Comparison of ENCODE assay signal across 18 mouse cellular contexts in genomic region chr7:123217448-123218354, GRCm38 (mm10). TPM values are rescaled to one million over a fixed set of nuclear protein-coding genes. Genes with fewer than 3 reads are reported as not detected.
DNase-seq lines count a peak whose midpoint lies in the region; ATAC-seq and TF ChIP-seq lines count a peak whose summit lies in the region.
"Had no signal": no experiment of that assay in that cellular context is flagged by ENCODE, and none has a peak within 500 bp of the region (broad histone marks: within the 10 kb centered on the region; RNA-seq: fewer than 3 reads in every experiment).

No protein-coding gene starts in this region.

- no peak overlapping the region for H3K4me3 ChIP-seq in kidney, embryonic 14.5 days (ENCODE audit: low read length)
- no peak overlapping the region for H3K4me3 ChIP-seq in ES-Bruce4 (ENCODE audit: low read depth, low read length)
- H3K4me3 ChIP-seq: embryonic facial prominence, embryonic 12.5 days; erythroblast, embryonic 14.5 days; forebrain, embryonic 15.5 days; heart, embryonic 13.5 days; limb, embryonic 15.5 days had no signal

- no peak overlapping the region for H3K27ac ChIP-seq in kidney, embryonic 14.5 days (ENCODE audit: low read depth, low read length)
- peak overlapping the region; percentile 80 for H3K27ac ChIP-seq in ES-Bruce4 (ENCODE audit: insufficient read depth, low read length)
- H3K27ac ChIP-seq: embryonic facial prominence, embryonic 12.5 days; forebrain, embryonic 15.5 days; heart, embryonic 13.5 days; limb, embryonic 15.5 days had no signal

- H3K36me3 ChIP-seq in kidney, embryonic 14.5 days (ENCODE audit: control insufficient read depth, insufficient read depth, low read length): no peaks in the 10 kb centered on the region
- no peaks in the 10 kb centered on the region for H3K36me3 ChIP-seq in ES-Bruce4 (ENCODE audit: control insufficient read depth, insufficient read depth, low read length, poor library complexity, severe bottlenecking)
- H3K36me3 ChIP-seq: embryonic facial prominence, embryonic 12.5 days; forebrain, embryonic 15.5 days; heart, embryonic 13.5 days; limb, embryonic 15.5 days had no signal

- peak; percentile 44 for DNase-seq in kidney, adult 18-20 months
- peak; percentile 25 for DNase-seq in kidney, postnatal 10 days
- DNase-seq in gastrocnemius, postnatal 4 days (ENCODE audit: low spot score in 2 of 2): no peak
- no peak for DNase-seq in adrenal gland, postnatal 25 days
- no peak for DNase-seq in adrenal gland, postnatal 4 days (ENCODE audit: low spot score in 2 of 2)
- DNase-seq: adrenal gland, postnatal 14 days; heart, postnatal 36 days; lung, postnatal 10 days; thymus, adult 2 months had no signal

- peaks cover 12% of the 10 kb centered on the region for H3K4me1 ChIP-seq in kidney, embryonic 14.5 days (ENCODE audit: control insufficient read depth, insufficient read depth, low read length)
- H3K4me1 ChIP-seq in ES-Bruce4 (ENCODE audit: control insufficient read depth, insufficient read depth, low read length): peaks cover 13% of the 10 kb centered on the region
- H3K4me1 ChIP-seq: forebrain, embryonic 15.5 days had no signal

- TF ChIP-seq EP300 in ES-Bruce4 (IDR thresholded peaks at IDR 0.05; ENCODE audit: insufficient read depth, low read depth, low read length): no peak

- no peak overlapping the region for H3K9ac ChIP-seq in kidney, embryonic 14.5 days (ENCODE audit: low read depth, low read length)
- no peak overlapping the region for H3K9ac ChIP-seq in ES-Bruce4 (ENCODE audit: low read depth, poor library complexity, severe bottlenecking)
- H3K9ac ChIP-seq: embryonic facial prominence, embryonic 12.5 days; forebrain, embryonic 15.5 days; heart, embryonic 13.5 days; limb, embryonic 15.5 days had no signal

- H3K27me3 ChIP-seq in kidney, embryonic 14.5 days (ENCODE audit: control insufficient read depth, insufficient read depth, low read length): no peaks in the 10 kb centered on the region
- H3K27me3 ChIP-seq in ES-Bruce4 (ENCODE audit: control insufficient read depth, insufficient read depth, low read length, poor library complexity, severe bottlenecking): no peaks in the 10 kb centered on the region
- H3K27me3 ChIP-seq: embryonic facial prominence, embryonic 12.5 days; forebrain, embryonic 15.5 days; heart, embryonic 13.5 days; limb, embryonic 15.5 days had no signal

- no peaks in the 10 kb centered on the region for H3K9me3 ChIP-seq in kidney, embryonic 14.5 days (ENCODE audit: control insufficient read depth, low read length)
- H3K9me3 ChIP-seq in ES-Bruce4 (replicated peaks; ENCODE audit: control insufficient read depth, insufficient read depth, low read length, poor library complexity, severe bottlenecking): no peaks in the 10 kb centered on the region
- H3K9me3 ChIP-seq: embryonic facial prominence, embryonic 12.5 days; forebrain, embryonic 15.5 days; heart, embryonic 13.5 days; limb, embryonic 15.5 days had no signal

- 60% methylated on average over 7 of the region's 7 CpGs for WGBS in kidney, embryonic 14.5 days

- ATAC-seq in kidney, embryonic 14.5 days (ENCODE audit: low FRiP score, low TSS enrichment): no peak
- peak; percentile 64 for ATAC-seq in CD4-positive, CD25-positive, alpha-beta regulatory T cell, adult 4 months
- ATAC-seq: forebrain, embryonic 15.5 days had no signal

- no peak for TF ChIP-seq POLR2A in ES-Bruce4 (IDR thresholded peaks at IDR 0.05; ENCODE audit: insufficient read depth, low read length)

- no peak overlapping the region for H3K4me2 ChIP-seq in kidney, embryonic 14.5 days (replicated peaks; ENCODE audit: low read depth, low read length)
- H3K4me2 ChIP-seq: embryonic facial prominence, embryonic 12.5 days; forebrain, embryonic 15.5 days; heart, embryonic 13.5 days; limb, embryonic 15.5 days had no signal

- no peak for TF ChIP-seq CTCF in ES-Bruce4 (IDR thresholded peaks at IDR 0.05; ENCODE audit: low read depth, low read length)

RNA-seq across cellular contexts. Expression of gene Slc5a11, which starts 3.1 kb away (rescaled TPM):
- polyA plus RNA-seq in kidney, embryonic 14.5 days (2014; fragmentation: Nextera tagmentation; extraction: Ambion mirVana): 0.49 and 1.9 TPM in 2 replicates
- under 1 TPM; 0.42 to 0.70 TPM for polyA plus RNA-seq in CD4-positive, CD25-positive, alpha-beta regulatory T cell, adult 4 months (2017; shearing (Covaris generic))
- polyA plus RNA-seq in ES-Bruce4 (2011; ENCODE audit: insufficient read depth, insufficient read length, low read depth, missing spikeins): 2.3 TPM in 2 replicates
- not detected for total RNA-seq in gastrocnemius, postnatal 4 days (2021)
- total RNA-seq in adrenal gland, postnatal 25 days (2021): not detected in 2 replicates
- total RNA-seq in adrenal gland, postnatal 4 days (2021): 1 to 10 TPM in 1 of 2 experiments, not detected in 1; 3.0 TPM
- total RNA-seq: adrenal gland, postnatal 14 days; heart, postnatal 36 days; megakaryocyte-erythroid progenitor cell, adult 5-6 weeks had no signal
- polyA plus RNA-seq: erythroblast, embryonic 14.5 days; limb, embryonic 15.5 days had no signal

Comparison
In these comparisons a context has a peak if more than half of its experiments do, and no peak if none do; other contexts are left out.
1. DNase-seq: peak in kidney, adult 18-20 months (single experiment) and kidney, postnatal 10 days (single experiment); none in gastrocnemius, postnatal 4 days (0 of 2), adrenal gland, postnatal 25 days (single experiment) and adrenal gland, postnatal 4 days (0 of 2).